In genomic region chr7:83161226-83161625, GRCm38 (mm10) we compare ENCODE assay signal across 17 mouse cellular contexts.
"Had no signal": no experiment of that assay in that cellular context is flagged by ENCODE, and none has a peak within 500 bp of the region (broad histone marks: within the 10 kb centered on the region; RNA-seq: fewer than 3 reads in every experiment).

No protein-coding gene starts in this region.

- DNase-seq: kidney, adult 11 months; kidney, adult 9 months; kidney, postnatal 36 days; layer of hippocampus, adult 9-11 months; layer of hippocampus, postnatal 36 days; lung, embryonic 14.5 days; lung, postnatal 10 days; lung, postnatal 4 days; midbrain, embryonic 14.5 days; right cerebral cortex, postnatal 14 days; thymus, postnatal 4 days had no signal

- H3K4me1 ChIP-seq: limb, embryonic 15.5 days; liver, embryonic 12.5 days; midbrain, embryonic 10.5 days; neural tube, embryonic 15.5 days had no signal

- ATAC-seq: liver, embryonic 12.5 days had no signal

- H3K27ac ChIP-seq: kidney, postnatal 0 days; limb, embryonic 15.5 days; liver, embryonic 12.5 days; midbrain, embryonic 10.5 days; neural tube, embryonic 15.5 days had no signal

- H3K4me3 ChIP-seq: limb, embryonic 15.5 days; liver, embryonic 12.5 days; midbrain, embryonic 10.5 days; myocyte; neural tube, embryonic 15.5 days had no signal
